Mouse (Mus musculus): ENCODE measurements around the gene C730034F03Rik. TPM values are rescaled to one million over a fixed set of nuclear protein-coding genes. Genes with fewer than 3 reads are reported as not detected.

C730034F03Rik gene
- polyA plus RNA-seq, 1 experiment from 2014 or later = 2.6 TPM

- Histone ChIP-seq H3K9ac (ENCODE audit: low read length) (peak within 1 kb of the TSS; percentile 76), H3K4me2 (ENCODE audit: low read depth, low read length) (peak within 1 kb of the TSS; percentile 88), H3K4me3 (ENCODE audit: low read length) (peak within 1 kb of the TSS; percentile 71), H3K27ac (ENCODE audit: low read length) (peak within 1 kb of the TSS; percentile 84), H3K9me3 (ENCODE audit: control insufficient read depth, low read length) (no peaks in the 10 kb centered on the region), H3K4me1 (replicated peaks; ENCODE audit: control insufficient read depth, insufficient read depth, low read length) (peaks cover 8% of the 10 kb centered on the region), H3K27me3 (ENCODE audit: control insufficient read depth, insufficient read depth, low read depth, low read length) (no peaks in the 10 kb centered on the region), H3K36me3 (ENCODE audit: control insufficient read depth, insufficient read depth, low read length) (no peaks in the 10 kb centered on the region)
- 25% methylated on average over 9 of the region's 9 CpGs for WGBS
- ATAC-seq (ENCODE audit: low read depth) = no peak
Observed at GRCm38 (mm10) chr15:89477091-89477491, 47.7 kb downstream of the C730034F03Rik start, which contains the start of gene Arsa. Arsa (minus strand) TSS chr15:89477425.

- Histone ChIP-seq H3K27ac (ENCODE audit: low read length) (peak overlapping the region; percentile 18; the same call in 1 of the 2 replicates), H3K9ac (ENCODE audit: low read length) (no peak overlapping the region), H3K4me3 (ENCODE audit: low read length) (no peak overlapping the region), H3K9me3 (ENCODE audit: control insufficient read depth, low read length) (0 out of 2 replicates have a peak, but pooled peaks cover 2% of the 10 kb centered on the region), H3K27me3 (ENCODE audit: control insufficient read depth, insufficient read depth, low read depth, low read length) (no peaks in the 10 kb centered on the region), H3K36me3 (ENCODE audit: control insufficient read depth, insufficient read depth, low read length) (no peaks in the 10 kb centered on the region), H3K4me2 (ENCODE audit: low read depth, low read length) (no peak overlapping the region), H3K4me1 (replicated peaks; ENCODE audit: control insufficient read depth, insufficient read depth, low read length) (peaks cover 8% of the 10 kb centered on the region)
- no peak for ATAC-seq (ENCODE audit: low read depth)
- WGBS = 51% methylated on average over 8 of the region's 8 CpGs
Observed at GRCm38 (mm10) chr15:89477806-89478205, 48.4 kb downstream of the C730034F03Rik start.

GRCm38 (mm10) chr15:89478622-89479021, 49.2 kb downstream of the C730034F03Rik start:
- H3K4me3 ChIP-seq (ENCODE audit: low read length) = no peak overlapping the region
- WGBS = 85% methylated on average over 3 of the region's 3 CpGs
- H3K9ac ChIP-seq (ENCODE audit: low read length) = no peak overlapping the region
- no peaks in the 10 kb centered on the region for H3K27me3 ChIP-seq (ENCODE audit: control insufficient read depth, insufficient read depth, low read depth, low read length)
- 0 out of 2 replicates have a peak, but pooled peaks cover 2% of the 10 kb centered on the region for H3K9me3 ChIP-seq (ENCODE audit: control insufficient read depth, low read length)
- H3K36me3 ChIP-seq (ENCODE audit: control insufficient read depth, insufficient read depth, low read length) = no peaks in the 10 kb centered on the region
- H3K4me1 ChIP-seq (replicated peaks; ENCODE audit: control insufficient read depth, insufficient read depth, low read length) = peaks cover 8% of the 10 kb centered on the region
- ATAC-seq (ENCODE audit: low read depth) = no peak
- H3K27ac ChIP-seq (ENCODE audit: low read length) = no peak overlapping the region
- H3K4me2 ChIP-seq (ENCODE audit: low read depth, low read length) = no peak overlapping the region

Other genes starting within 250 kb of the C730034F03Rik start
- gene Plxnb2, start 248.8 kb upstream of the C730034F03Rik start, polyA plus RNA-seq (2015; fragmentation: Nextera tagmentation; extraction: Ambion mirVana) = 134 and 139 TPM in 2 replicates
- gene Dennd6b, start 233.1 kb upstream of the C730034F03Rik start, polyA plus RNA-seq (2015; fragmentation: Nextera tagmentation; extraction: Ambion mirVana) = 12.2 and 12.5 TPM in 2 replicates
- gene Ppp6r2, start 218.0 kb upstream of the C730034F03Rik start, polyA plus RNA-seq (2015; fragmentation: Nextera tagmentation; extraction: Ambion mirVana) = 25.7 and 26.4 TPM in 2 replicates
- gene Sbf1, start 114.3 kb upstream of the C730034F03Rik start, polyA plus RNA-seq (2015; fragmentation: Nextera tagmentation; extraction: Ambion mirVana) = 42.2 and 50.5 TPM in 2 replicates
- 0.64 and 1.0 TPM in 2 replicates for gene Adm2, start 106.9 kb upstream of the C730034F03Rik start, polyA plus RNA-seq (2015; fragmentation: Nextera tagmentation; extraction: Ambion mirVana)
- not detected in 2 replicates for gene Miox, start 95.2 kb upstream of the C730034F03Rik start, polyA plus RNA-seq (2015; fragmentation: Nextera tagmentation; extraction: Ambion mirVana)
- 79.0 and 83.6 TPM in 2 replicates for gene Lmf2, start 73.9 kb upstream of the C730034F03Rik start, polyA plus RNA-seq (2015; fragmentation: Nextera tagmentation; extraction: Ambion mirVana)
- 158 and 172 TPM in 2 replicates for gene Ncaph2, start 73.9 kb upstream of the C730034F03Rik start, polyA plus RNA-seq (2015; fragmentation: Nextera tagmentation; extraction: Ambion mirVana)
- gene Sco2, start 55.7 kb upstream of the C730034F03Rik start, polyA plus RNA-seq (2015; fragmentation: Nextera tagmentation; extraction: Ambion mirVana) = 3.4 and 7.7 TPM in 2 replicates
- 1.5 and 1.6 TPM in 2 replicates for gene Tymp, start 52.5 kb upstream of the C730034F03Rik start, polyA plus RNA-seq (2015; fragmentation: Nextera tagmentation; extraction: Ambion mirVana)
- gene Odf3b, start 50.3 kb upstream of the C730034F03Rik start, polyA plus RNA-seq (2015; fragmentation: Nextera tagmentation; extraction: Ambion mirVana) = 9.6 and 16.1 TPM in 2 replicates
- gene Klhdc7b, start 44.7 kb upstream of the C730034F03Rik start, polyA plus RNA-seq (2015; fragmentation: Nextera tagmentation; extraction: Ambion mirVana) = 0.04 TPM in 1 of 2 replicates, not detected in the other
- gene Syce3, start 19.1 kb upstream of the C730034F03Rik start, polyA plus RNA-seq (2015; fragmentation: Nextera tagmentation; extraction: Ambion mirVana) = not detected in 2 replicates
- 4.7 and 5.7 TPM in 2 replicates for gene Cpt1b, start 3.7 kb upstream of the C730034F03Rik start, polyA plus RNA-seq (2015; fragmentation: Nextera tagmentation; extraction: Ambion mirVana)
- not detected in 2 replicates for gene Gm44502, start 107 bp downstream of the C730034F03Rik start, polyA plus RNA-seq (2015; fragmentation: Nextera tagmentation; extraction: Ambion mirVana)
- gene Chkb, start 319 bp downstream of the C730034F03Rik start, polyA plus RNA-seq (2015; fragmentation: Nextera tagmentation; extraction: Ambion mirVana) = 58.4 and 60.4 TPM in 2 replicates
- gene Mapk8ip2, start 24.3 kb downstream of the C730034F03Rik start, polyA plus RNA-seq (2015; fragmentation: Nextera tagmentation; extraction: Ambion mirVana) = 0.50 and 0.74 TPM in 2 replicates
- gene Arsa, start 47.8 kb downstream of the C730034F03Rik start, polyA plus RNA-seq (2015; fragmentation: Nextera tagmentation; extraction: Ambion mirVana) = 22.1 and 27.0 TPM in 2 replicates
- 2.3 and 2.5 TPM in 2 replicates for gene Shank3, start 70.0 kb downstream of the C730034F03Rik start, polyA plus RNA-seq (2015; fragmentation: Nextera tagmentation; extraction: Ambion mirVana)
- 0.14 and 0.20 TPM in 2 replicates for gene Acr, start 138.7 kb downstream of the C730034F03Rik start, polyA plus RNA-seq (2015; fragmentation: Nextera tagmentation; extraction: Ambion mirVana)
- gene Rabl2, start 162.3 kb downstream of the C730034F03Rik start, polyA plus RNA-seq (2015; fragmentation: Nextera tagmentation; extraction: Ambion mirVana) = 51.3 and 52.8 TPM in 2 replicates